Mouse (Mus musculus) left cerebral cortex, adult 11 months (tissue): Measurements from ENCODE around the gene Gm20388.
A peak's percentile ranks its signal among the peaks of the same experiment; 100 is the strongest.

Experiments used
- DNase-seq: peaks from one replicate; pipeline ENCODE4 v3.0.0; 2022; ENCODE audit warnings: low spot score

The Gm20388 gene

DNA sequence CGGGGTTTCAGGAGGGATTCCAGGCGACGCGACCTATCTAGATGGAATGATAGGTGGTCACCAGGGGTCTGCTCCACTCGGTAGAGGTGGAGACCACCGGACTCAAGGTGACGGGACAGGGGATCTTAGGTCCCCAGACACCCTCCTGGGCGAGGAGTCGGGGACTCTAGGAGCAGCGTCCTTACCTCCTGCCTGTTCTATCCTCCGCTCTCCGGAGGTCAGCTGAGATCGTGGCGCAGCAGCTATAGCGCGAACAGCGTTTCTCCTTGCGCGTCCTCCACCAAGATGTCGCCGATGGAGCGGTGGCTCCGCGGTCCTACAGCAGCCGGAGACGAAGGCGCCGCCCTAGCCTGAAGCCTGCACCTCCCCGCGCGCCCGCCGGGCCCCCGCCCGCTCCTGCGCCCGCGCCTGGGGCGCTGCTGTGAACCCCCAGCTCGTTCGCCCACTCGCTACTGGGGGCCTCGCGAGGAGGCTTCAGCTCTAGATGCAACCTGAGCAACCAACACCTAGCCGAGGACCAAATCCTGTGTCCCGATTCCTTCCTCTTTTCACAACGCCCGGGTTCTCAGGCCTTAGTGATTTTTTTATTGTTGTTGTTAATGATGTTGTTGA lies 3949.1 kb downstream of the Gm20388 start, which contains the start of gene Ccsap:
TSS of gene Ccsap (minus strand) at position 562 of the 612 bp plus-strand sequence.
- DNase-seq: peak; percentile 54

DNA sequence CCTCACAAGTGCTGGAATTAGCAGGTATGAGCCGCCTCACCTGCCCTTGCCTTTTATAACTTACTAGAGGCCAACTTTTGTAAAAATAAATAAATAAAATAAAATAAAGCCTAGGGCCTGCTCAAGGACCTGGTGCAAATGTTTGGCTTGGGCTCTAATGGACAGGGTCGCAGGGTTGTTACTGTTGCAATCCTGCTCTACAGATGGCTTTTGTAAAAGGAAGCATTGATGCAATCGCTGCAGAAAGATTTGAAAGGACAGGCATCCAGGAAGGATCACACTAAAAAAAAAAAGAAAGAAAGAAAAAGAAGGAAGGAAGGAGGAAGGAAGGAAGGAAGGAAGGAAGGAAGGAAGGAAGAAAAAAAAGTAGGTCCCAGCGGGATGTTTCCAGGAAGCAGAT lies 3949.7 kb downstream of the Gm20388 start:
- DNase-seq: no peak

DNA sequence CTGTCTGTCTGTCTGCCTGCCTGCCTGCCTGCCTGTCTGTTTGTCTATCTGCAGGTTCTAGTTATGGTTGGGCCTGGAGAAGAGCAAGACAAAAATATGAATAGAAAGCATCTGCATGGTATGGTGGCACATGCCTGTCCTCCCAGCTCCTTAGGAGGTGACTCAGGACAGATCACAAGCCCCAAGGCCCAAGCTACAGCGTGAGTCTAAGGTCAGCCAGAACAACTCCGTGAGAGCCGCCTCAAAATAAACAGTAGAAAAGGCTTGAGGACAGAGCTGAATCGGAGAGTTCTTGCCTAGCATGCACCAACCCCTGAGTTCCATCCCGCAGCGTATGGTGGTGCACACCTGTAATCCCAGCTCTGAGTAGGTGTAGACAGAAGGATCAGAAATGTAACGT lies 3955.1 kb downstream of the Gm20388 start:
- no peak for DNase-seq

DNA sequence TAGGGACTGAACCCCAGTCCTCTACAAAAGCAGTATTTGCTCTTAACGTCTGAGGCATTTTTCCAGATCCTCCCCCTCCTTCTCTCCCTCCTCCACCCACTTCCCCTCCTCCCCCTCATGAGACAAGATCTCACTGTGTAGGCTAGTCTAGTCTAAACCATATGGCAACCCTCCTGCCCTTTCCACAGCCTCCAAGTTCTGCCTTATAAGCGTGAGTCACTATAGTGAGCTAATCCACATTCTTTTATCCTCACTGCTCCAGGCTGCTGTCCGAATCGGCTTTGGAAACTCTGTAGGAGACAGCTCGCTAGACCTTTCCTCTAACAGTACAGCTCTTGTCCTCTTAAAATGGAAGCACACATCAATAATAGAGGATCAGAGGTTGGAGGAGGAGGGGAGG lies 3956.3 kb downstream of the Gm20388 start:
- DNase-seq: no peak

DNA sequence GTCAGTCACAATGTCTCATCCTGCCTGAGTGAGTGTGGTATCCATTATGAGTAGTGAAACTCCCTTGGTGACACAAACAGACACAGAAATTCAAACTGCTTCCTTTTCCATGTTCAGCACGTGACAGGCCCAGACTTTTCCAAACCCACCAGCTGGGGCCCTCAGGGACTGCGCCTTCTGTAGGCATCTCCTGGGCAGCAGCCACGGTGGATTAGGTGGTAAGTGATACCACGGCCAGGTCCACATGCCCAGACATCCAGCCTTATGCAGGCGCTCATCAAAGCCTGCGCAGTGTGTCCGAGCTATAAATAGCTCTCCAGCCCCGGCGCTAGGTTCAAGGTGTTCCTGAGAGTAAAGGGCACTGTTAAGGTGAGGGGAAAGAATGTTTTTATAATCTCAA lies 3961.4 kb downstream of the Gm20388 start:
- no peak for DNase-seq

DNA sequence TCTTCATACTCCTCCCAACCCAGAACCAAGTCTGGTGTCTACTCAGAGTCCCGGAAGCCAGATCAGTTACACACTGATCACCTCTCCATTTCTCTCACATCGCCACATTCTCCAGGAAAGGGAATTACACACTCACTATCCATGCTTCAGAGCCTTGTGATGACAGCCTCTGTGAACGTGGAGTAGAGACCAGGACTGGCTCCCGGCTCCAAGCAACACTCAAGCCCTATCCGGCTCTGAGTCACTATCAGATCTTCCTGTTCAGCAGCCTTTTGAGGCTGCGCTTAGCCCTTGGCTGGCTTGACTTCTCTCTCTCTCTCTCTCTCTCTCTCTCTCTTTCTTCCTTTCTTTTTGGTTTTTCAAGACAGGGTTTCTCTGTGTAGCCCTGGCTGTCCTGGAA lies 3962.7 kb downstream of the Gm20388 start:
- DNase-seq: no peak

DNA sequence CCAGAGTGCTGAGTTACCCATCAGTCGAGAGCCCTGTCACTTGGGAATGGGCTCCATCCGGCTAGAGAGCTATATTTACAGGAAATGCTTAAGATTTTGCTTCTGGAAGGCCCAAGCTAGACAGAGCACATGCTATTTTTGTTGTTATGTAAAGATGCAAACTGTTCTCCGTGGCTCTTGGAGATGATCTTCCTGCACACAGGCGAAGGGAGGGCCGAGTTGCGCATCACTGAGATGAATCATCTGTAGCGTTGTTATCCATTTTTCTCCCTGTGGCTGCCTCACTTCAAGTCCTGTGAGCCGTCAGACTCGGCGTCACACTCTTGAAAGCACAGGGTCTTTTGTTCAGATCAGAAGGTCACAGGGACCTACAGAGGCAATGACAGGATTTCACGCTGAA lies 3963.7 kb downstream of the Gm20388 start:
- no peak for DNase-seq

DNA sequence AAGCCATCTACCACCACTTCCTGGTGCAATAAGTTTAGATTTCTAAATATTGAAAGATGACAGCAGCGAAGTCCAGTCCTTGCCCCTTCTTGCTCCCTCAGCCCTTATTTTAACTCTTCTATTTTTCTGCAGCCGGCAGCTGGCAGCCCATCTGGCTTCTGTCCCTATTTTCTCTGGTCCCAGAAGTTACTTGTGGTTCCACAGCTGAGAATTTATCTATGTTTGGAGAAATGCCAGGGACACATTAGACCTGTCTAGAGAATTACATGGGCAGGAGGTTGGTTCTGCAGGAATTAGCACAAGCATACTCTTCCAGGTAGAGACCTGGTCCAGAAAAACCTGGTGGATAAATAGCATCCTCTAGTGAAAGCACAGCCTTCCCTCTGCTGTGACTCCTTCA lies 3967.2 kb downstream of the Gm20388 start:
- DNase-seq: no peak

DNA sequence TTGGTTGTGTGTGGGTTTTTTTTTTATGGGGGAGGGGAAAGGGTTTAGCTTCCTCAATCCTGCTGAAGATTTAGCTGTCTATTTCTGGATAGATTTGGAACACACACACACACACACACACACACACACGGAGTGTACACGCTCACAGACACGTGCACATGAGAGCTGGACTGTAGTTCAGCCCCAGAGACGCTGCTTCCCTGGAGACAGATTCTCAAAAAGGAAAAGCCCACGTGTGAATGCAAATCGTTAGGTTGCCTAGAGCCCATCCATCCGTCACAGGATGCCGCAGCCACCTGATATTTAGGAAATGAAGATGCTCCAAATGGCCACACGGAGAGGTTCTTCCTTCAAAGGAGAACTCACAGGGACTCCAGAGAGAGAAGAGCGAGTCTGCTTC lies 3969.6 kb downstream of the Gm20388 start:
- peak; percentile 71 for DNase-seq

DNA sequence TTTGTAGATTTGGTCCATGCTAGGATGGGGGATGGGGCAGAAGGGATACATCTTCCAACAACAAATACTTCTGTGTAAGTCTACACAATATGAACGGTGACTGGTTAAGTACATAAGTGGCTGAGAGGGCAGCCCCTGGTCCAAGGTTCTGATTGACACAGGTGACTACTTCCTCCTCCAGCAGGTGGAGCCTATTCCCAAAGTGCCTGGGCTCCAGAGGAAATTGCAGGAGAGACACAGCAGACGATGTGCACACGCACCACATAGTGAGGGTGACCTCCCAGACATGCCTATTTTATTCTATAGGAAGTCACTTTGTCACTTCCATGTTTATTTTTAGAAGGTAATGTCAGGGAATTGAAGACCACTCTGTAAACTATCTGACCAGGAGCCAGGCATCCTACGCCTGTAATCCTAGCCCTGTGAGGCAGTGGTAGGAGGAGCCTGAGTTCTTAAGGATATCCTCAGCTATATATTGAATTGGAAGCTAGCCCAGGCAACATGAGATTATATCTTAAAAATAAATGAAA lies 3970.2 kb downstream of the Gm20388 start:
- no peak for DNase-seq

DNA sequence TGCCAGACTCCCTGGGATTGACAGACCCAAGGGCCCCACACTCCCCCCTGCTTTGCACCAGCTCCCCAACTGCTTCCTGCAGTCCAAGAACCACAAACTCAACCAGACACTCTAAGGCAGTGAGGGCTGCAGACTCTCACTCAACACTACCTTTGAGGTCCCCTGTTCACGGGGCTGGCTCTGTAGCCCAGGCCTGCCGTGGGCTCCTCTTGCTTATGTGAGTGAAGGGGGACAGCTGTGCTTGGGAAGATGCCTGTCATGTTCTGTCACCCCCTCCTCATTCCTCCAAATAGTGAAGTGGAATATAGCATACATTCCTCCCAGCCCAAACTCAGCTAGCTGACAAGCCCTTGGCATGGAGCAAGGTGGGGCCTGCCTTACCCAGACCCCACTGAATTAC lies 3971.8 kb downstream of the Gm20388 start:
- no peak for DNase-seq

DNA sequence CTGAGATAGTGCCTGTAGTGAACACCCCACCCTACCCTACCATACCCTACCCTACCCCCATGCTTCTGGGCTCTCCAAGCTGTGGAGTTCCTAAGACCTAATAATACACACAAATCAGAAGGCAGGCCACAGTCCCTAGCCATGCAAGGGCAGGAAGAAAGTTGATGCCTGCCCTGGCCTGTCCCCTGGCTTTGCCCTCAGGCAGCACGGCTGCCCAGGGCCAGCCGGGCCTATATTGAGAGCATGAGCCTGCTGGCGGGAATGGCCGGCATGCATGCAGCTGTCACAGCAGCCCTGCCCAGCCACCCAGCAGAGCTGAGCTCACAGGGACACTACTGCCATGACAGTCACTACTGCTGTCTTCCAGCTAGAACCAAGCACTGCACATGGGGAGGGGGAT lies 3972.5 kb downstream of the Gm20388 start:
- no peak for DNase-seq

DNA sequence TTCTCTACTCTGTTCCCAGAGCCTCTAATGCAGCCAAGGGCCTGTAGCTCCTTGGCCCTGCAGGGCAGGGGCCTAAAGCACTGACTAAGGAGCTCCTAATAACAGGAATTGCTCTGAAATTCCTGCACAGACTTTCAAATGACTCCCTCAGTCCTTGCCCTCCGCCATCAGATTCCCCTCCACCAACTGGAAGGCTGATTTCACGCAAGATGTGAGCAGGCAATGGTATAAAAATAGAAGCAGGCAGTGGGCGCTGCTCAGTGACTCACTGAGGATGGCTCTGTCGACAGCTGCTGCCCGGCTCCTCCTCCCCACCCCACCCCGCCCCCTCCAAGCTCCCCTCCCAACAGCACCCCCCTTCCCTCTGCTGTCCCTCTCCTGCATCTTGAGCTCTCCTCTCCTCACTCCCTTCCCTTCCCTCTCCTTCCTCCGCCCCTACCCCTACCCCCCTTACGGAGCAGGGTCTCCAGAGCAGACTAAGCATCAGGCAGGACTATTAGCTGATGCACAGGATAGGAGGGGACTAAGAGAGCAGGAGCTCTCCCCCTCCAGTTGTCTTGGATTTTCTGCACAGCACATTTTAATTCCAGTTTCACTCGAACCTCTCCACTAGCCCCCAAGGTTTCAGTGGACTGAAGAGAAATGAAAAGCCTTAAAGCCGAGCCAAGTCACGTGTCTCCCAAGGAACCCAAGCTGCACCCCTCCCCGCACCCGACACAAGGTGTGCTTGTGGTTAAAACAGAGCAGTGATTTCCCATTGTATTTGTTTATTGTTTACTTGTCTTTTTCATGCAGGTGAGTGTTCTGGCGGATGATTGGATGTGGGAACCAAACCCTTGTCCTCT lies 3974.3 kb downstream of the Gm20388 start:
- DNase-seq: peak; percentile 77

DNA sequence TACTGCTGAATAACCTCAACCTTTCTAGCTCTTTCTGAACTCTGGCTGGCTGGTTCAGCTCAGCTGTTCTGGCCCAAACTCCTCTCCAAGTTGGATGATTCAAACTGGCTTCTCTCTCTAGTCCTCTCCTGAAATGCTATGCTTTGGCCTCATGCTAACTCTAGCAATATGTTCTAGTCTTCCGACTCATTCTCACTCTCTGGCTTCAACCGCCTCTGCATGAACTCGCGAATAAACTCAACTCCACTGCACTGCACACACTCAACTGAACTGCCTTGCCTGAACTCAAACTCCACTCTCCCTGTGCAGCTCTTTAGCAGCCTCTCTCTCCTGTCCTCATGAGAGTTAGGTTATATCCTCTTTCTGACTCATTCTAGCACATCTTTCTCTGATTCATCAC lies 3976.5 kb downstream of the Gm20388 start:
- no peak for DNase-seq

DNA sequence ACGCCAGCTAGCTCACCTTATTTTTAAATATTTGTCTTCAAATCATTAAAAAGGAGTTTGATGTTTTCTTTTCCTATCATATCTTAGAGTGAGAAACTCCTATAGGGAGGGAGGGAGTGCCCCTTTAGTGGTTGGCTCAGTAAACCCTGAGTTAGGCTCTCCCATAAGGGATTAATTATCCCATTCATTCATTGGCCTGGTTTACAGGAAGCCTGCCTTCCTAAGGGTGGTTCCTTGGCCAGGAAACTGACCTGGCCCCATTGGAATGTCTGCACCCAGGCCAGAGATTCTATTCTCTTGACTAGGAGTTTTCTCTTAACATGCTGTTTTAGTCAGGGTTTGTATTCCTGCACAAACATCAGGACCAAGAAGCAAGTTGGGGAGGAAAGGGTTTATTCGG lies 3977.3 kb downstream of the Gm20388 start:
- no peak for DNase-seq

DNA sequence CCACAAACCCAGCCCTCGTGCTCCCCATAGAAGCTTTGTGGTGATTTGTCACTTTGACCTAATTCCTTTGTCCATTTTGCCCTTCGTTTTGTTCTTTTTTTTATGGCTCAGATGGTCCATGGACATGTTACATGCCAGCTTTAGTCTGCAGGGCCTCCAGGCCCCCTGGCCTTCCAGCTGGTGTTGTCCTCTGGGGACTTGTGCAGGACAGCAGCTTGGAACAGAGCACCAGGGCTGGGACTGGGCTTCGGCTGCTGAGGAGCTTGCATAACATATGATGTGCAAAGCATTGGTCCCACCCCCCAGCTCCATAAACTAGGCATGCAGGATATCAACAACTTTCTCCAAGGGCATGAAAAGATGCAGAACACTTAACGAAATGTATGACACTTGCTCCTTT lies 3979.2 kb downstream of the Gm20388 start:
- no peak for DNase-seq

DNA sequence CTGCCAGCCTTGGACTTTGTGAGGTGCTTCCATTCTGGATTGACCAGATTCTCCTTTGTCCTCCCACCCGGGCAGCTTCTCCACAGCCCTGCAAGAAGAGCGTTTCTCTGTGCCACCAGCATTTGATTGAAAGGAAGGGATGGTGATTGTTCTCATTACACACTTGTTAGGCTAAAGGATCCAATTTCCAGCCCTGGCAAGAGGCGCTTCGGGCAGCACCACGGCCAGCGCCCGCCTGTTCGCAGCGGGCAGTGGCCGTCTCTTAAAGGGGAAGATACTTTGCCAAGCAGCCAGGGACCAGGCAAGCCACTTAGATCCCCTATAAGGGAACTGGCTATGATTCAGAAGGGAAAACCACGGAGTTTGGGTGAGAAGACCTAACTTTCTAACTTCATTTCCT lies 3980.6 kb downstream of the Gm20388 start:
- no peak for DNase-seq

DNA sequence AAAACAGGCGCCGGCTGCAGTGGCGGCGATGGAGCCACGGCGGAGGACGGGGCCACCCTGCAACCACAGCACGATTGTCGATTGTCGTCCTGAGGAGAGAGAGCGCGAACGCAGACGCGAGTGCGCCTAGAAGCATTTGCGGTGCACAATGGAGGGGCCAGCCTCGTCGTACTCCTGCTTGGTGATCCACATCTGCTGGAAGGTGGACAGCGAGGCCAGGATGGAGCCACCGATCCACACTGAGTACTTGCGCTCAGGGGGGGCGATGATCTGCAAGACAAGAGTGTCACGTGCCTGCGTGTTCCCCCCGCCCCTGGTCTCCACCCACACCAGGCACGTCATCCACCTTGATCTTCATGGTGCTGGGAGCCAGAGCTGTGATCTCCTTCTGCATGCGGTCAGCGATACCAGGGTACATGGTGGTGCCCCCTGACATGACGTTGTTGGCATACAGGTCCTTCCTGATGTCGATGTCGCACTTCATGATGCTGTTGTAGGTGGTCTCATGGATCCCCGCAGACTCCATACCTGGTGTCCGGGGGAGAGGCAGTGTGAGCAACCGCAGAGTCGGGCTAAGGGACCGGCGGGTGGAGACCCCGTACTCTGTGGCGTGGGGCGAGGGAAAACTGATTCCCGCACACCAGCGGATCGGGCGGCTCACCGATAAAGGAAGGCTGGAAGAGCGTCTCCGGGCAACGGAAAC lies 3981.4 kb downstream of the Gm20388 start:
- peak; percentile 80 for DNase-seq

DNA sequence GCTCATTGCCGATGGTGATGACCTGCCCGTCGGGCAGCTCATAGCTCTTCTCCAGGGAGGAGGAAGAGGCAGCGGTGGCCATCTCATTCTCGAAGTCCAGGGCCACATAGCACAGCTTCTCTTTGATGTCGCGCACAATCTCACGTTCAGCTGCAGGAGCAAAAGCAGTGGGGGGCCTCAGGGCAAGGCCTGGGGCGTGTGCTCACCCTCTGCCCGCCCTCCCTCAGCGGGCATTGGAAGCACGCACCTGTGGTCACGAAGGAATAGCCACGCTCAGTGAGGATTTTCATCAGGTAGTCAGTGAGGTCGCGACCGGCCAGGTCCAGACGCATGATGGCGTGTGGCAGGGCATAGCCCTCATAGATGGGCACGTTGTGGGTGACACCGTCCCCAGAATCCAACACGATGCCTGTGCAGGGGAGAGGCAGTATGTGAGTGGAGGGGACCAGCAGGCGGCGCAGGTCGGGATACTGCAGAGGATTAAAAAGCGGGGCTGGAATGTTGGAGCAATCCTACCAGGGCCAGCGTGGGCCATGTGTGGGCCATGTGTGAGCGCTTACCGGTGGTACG lies 3982.0 kb downstream of the Gm20388 start:
- no peak for DNase-seq

DNA sequence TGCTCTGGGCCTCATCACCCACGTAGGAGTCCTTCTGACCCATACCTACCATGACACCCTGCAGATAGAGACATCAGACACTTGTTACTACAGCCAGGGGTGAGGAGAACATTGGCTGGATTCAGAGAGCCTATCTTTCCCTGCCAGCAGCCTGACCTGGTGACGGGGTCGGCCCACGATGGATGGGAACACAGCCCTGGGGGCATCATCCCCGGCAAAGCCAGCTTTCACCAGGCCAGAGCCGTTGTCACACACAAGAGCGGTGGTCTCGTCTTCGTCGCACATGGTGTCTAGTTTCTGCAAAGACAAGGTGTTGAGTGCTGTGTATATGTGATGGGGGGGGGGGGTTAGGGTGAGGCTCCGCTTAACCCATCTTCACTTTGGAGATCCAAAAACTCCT lies 3982.8 kb downstream of the Gm20388 start:
- no peak for DNase-seq

DNA sequence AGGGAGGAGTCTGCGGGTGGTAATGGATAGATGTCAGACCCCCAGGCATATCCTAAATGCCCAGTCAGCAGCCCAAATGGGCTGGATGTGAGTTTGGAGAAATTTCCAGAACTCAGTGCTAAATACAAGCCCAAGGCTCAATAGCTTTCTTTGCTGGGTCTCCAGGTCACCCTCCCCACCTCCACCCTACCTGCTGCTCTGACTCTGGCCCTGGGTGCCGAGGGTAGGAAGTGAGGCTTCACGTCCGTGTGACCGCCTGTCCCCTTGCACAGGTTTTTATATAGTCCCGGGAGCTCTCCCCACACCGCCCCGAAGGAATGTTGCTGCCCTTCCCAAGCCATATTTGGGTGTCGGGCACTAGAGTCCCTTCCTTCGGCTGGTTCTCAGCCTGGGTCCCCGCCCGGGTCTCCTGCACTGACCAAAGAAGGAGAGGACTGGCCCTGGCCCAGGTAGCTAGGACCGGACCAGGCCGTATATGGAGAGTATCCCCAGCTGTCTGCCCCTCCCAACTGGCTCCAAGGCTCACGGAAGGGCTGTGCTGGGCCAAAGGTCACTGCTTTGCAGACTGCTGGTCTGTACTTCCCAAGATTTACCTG lies 3984.0 kb downstream of the Gm20388 start, which contains the start of gene Acta1:
TSS of gene Acta1 (minus strand) at position 250 of the 596 bp plus-strand sequence.
- no peak for DNase-seq

DNA sequence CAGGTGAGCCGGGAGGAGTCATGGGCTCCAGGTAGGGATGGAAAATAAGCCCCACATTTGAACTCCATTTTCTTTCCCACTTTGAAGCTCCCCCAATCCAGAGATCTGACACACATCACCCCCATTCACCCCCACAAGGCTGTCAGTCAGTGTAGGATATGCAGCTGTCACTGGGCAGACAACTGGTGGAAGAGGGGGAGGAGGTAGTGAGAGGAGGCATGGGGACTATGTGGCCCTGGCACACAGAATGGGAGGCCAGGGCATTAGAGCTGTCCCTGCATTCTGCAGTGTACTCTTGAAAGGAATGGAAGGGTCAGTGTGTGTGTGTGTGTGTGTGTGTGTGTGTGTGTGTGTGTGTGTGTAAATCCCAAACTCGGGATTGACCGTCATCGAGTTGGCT lies 3984.6 kb downstream of the Gm20388 start:
- no peak for DNase-seq
